Comparison of ENCODE assay signal across 28 mouse cellular contexts in the genomic region with DNA sequence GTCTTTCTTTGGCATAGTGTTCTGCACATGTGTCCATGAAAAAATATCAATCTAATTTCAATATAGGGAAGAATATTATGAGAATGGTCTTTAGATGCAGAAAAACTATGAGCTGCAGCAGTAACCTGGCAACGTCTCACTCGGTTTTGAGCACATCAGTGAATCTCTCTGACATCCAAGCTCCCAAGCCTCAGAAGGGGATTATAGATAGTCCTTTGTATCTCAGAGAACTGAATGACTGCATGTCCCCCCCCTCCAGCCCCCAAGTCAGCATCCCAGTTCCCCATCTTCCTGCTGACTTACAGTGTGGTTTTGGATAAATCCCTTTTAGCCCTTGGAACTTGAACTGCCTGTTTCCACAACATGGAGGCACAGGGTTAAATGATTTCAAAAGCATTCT. TPM values are rescaled to one million over a fixed set of nuclear protein-coding genes. Genes with fewer than 3 reads are reported as not detected.
A peak's percentile ranks its signal among the peaks of the same experiment; 100 is the strongest.
DNase-seq lines count a peak whose midpoint lies in the region; ATAC-seq and TF ChIP-seq lines count a peak whose summit lies in the region.
"Had no signal": no experiment of that assay in that cellular context is flagged by ENCODE, and none has a peak within 500 bp of the region (broad histone marks: within the 10 kb centered on the region; RNA-seq: fewer than 3 reads in every experiment).

No protein-coding gene starts in this region.

- H3K27me3 ChIP-seq in forebrain, embryonic 16.5 days (replicated peaks; ENCODE audit: control insufficient read depth, insufficient read depth, low read length) = no peaks in the 10 kb centered on the region
- no peaks in the 10 kb centered on the region for H3K27me3 ChIP-seq in forebrain, embryonic 13.5 days
- no peaks in the 10 kb centered on the region for H3K27me3 ChIP-seq in hindbrain, embryonic 13.5 days
- H3K27me3 ChIP-seq in midbrain, embryonic 14.5 days (ENCODE audit: control insufficient read depth, insufficient read depth, low read length) = no peaks in the 10 kb centered on the region
- H3K27me3 ChIP-seq: heart, embryonic 12.5 days; limb, embryonic 13.5 days; lung, embryonic 15.5 days; Patski had no signal

- no peak for TF ChIP-seq CTCF in layer of hippocampus, adult 2 months (conservative IDR thresholded peaks at IDR 0.05)

- 35% methylated on average over 2 of the region's 2 CpGs for WGBS in forebrain, embryonic 16.5 days
- WGBS in forebrain, embryonic 13.5 days = 27% methylated on average over 2 of the region's 2 CpGs
- WGBS in hindbrain, embryonic 13.5 days = 20% methylated on average over 2 of the region's 2 CpGs
- WGBS in midbrain, embryonic 14.5 days = 6% methylated on average over 2 of the region's 2 CpGs

- no peaks in the 10 kb centered on the region for H3K36me3 ChIP-seq in forebrain, embryonic 16.5 days (ENCODE audit: control insufficient read depth, insufficient read depth)
- no peaks in the 10 kb centered on the region for H3K36me3 ChIP-seq in forebrain, embryonic 13.5 days (ENCODE audit: poor library complexity, severe bottlenecking)
- no peaks in the 10 kb centered on the region for H3K36me3 ChIP-seq in hindbrain, embryonic 13.5 days
- H3K36me3 ChIP-seq in midbrain, embryonic 14.5 days (ENCODE audit: control insufficient read depth, insufficient read depth, low read length) = no peaks in the 10 kb centered on the region
- H3K36me3 ChIP-seq: heart, embryonic 12.5 days; limb, embryonic 13.5 days; lung, embryonic 15.5 days had no signal

- no peaks in the 10 kb centered on the region for H3K9me3 ChIP-seq in forebrain, embryonic 16.5 days (ENCODE audit: control insufficient read depth, low read length)
- no peaks in the 10 kb centered on the region for H3K9me3 ChIP-seq in forebrain, embryonic 13.5 days (replicated peaks)
- no peaks in the 10 kb centered on the region for H3K9me3 ChIP-seq in hindbrain, embryonic 13.5 days
- no peaks in the 10 kb centered on the region for H3K9me3 ChIP-seq in midbrain, embryonic 14.5 days (ENCODE audit: control insufficient read depth, low read length)
- H3K9me3 ChIP-seq: heart, embryonic 12.5 days; limb, embryonic 13.5 days; lung, embryonic 15.5 days had no signal

- no peak overlapping the region for H3K27ac ChIP-seq in forebrain, embryonic 16.5 days (ENCODE audit: low read length)
- no peak overlapping the region for H3K27ac ChIP-seq in forebrain, embryonic 13.5 days
- peak overlapping the region; percentile 37 for H3K27ac ChIP-seq in layer of hippocampus, adult 2 months
- H3K27ac ChIP-seq in hindbrain, embryonic 13.5 days = peak overlapping the region; percentile 49
- H3K27ac ChIP-seq in midbrain, embryonic 14.5 days (replicated peaks; ENCODE audit: low read depth, low read length) = peak overlapping the region; percentile 6; the same call in 1 of the 2 replicates
- H3K27ac ChIP-seq: left cerebral cortex, adult 2 months; limb, embryonic 13.5 days; lung, embryonic 15.5 days had no signal

- DNase-seq in layer of hippocampus, adult 2 months (ENCODE audit: low spot score in 2 of 2) = no peak
- no peak for DNase-seq in layer of hippocampus, postnatal 25 days (ENCODE audit: extremely low spot score in 1 of 2, low spot score in 1 of 2)
- DNase-seq in midbrain, embryonic 14.5 days = peak; percentile 41
- DNase-seq in urinary bladder, adult 18-20 months (ENCODE audit: low spot score in 2 of 2) = no peak
- DNase-seq in spleen, postnatal 36 days (ENCODE audit: low spot score in 2 of 2) = no peak
- DNase-seq: adrenal gland, postnatal 10 days; cerebellum, adult 11-12 months; cerebellum, postnatal 10 days; gastrocnemius, postnatal 25 days; heart, adult 18-20 months; heart, postnatal 4 days; kidney, adult 11 months; kidney, postnatal 14 days; retina, postnatal 1 day; right cerebral cortex, postnatal 25 days; thymus, postnatal 14 days had no signal

- H3K4me2 ChIP-seq in forebrain, embryonic 16.5 days (ENCODE audit: low read length) = no peak overlapping the region
- H3K4me2 ChIP-seq in forebrain, embryonic 13.5 days = no peak overlapping the region
- H3K4me2 ChIP-seq in hindbrain, embryonic 13.5 days = no peak overlapping the region
- H3K4me2 ChIP-seq in midbrain, embryonic 14.5 days (ENCODE audit: low read length) = no peak overlapping the region
- H3K4me2 ChIP-seq: heart, embryonic 12.5 days; limb, embryonic 13.5 days; liver, embryonic 11.5 days; lung, embryonic 15.5 days had no signal

- H3K4me1 ChIP-seq in forebrain, embryonic 16.5 days (replicated peaks; ENCODE audit: control insufficient read depth, insufficient read depth, low read length) = peaks cover 15% of the 10 kb centered on the region
- H3K4me1 ChIP-seq in forebrain, embryonic 13.5 days = peaks cover 8% of the 10 kb centered on the region
- peaks cover 35% of the 10 kb centered on the region for H3K4me1 ChIP-seq in hindbrain, embryonic 13.5 days (replicated peaks)
- peaks cover 33% of the 10 kb centered on the region for H3K4me1 ChIP-seq in midbrain, embryonic 14.5 days (ENCODE audit: control insufficient read depth, insufficient read depth, low read length)
- H3K4me1 ChIP-seq: heart, embryonic 12.5 days; lung, embryonic 15.5 days had no signal

- H3K4me3 ChIP-seq in forebrain, embryonic 16.5 days (replicated peaks; ENCODE audit: low read length) = no peak overlapping the region
- no peak overlapping the region for H3K4me3 ChIP-seq in forebrain, embryonic 13.5 days
- H3K4me3 ChIP-seq in layer of hippocampus, adult 2 months = no peak overlapping the region
- no peak overlapping the region for H3K4me3 ChIP-seq in hindbrain, embryonic 13.5 days
- no peak overlapping the region for H3K4me3 ChIP-seq in midbrain, embryonic 14.5 days (replicated peaks; ENCODE audit: low read depth, low read length)
- H3K4me3 ChIP-seq: heart, embryonic 12.5 days; left cerebral cortex, adult 2 months; limb, embryonic 13.5 days; lung, embryonic 15.5 days had no signal

- ATAC-seq in forebrain, embryonic 16.5 days = 0 out of 2 replicates have a peak, but pooled peaks have one; percentile 27
- no peak for ATAC-seq in forebrain, embryonic 13.5 days
- no peak for ATAC-seq in hindbrain, embryonic 13.5 days (ENCODE audit: low FRiP score)
- ATAC-seq in midbrain, embryonic 14.5 days (ENCODE audit: low FRiP score, low TSS enrichment) = no peak
- ATAC-seq: inflammation-experienced regulatory T-cells, adult 6 months; Patski had no signal

- H3K9ac ChIP-seq in forebrain, embryonic 16.5 days (replicated peaks; ENCODE audit: low read depth, low read length) = no peak overlapping the region
- H3K9ac ChIP-seq in forebrain, embryonic 13.5 days = no peak overlapping the region
- no peak overlapping the region for H3K9ac ChIP-seq in hindbrain, embryonic 13.5 days
- no peak overlapping the region for H3K9ac ChIP-seq in midbrain, embryonic 14.5 days (replicated peaks; ENCODE audit: low read length)
- H3K9ac ChIP-seq: heart, embryonic 12.5 days; limb, embryonic 13.5 days; lung, embryonic 15.5 days had no signal

RNA-seq across cellular contexts. Expression of gene Chl1, which starts 56.9 kb away (rescaled TPM):
- polyA plus RNA-seq in forebrain, embryonic 16.5 days (2015; fragmentation: Nextera tagmentation; extraction: Ambion mirVana) = 121 and 127 TPM in 2 replicates
- 41.2 and 42.4 TPM in 2 replicates for polyA plus RNA-seq in forebrain, embryonic 13.5 days (2015; fragmentation: Nextera tagmentation; extraction: Ambion mirVana)
- 100 to 1,000 TPM; 165 to 170 TPM for total RNA-seq in layer of hippocampus, adult 2 months (2021)
- 100 to 1,000 TPM; 162 to 167 TPM for total RNA-seq in layer of hippocampus, postnatal 25 days (2021)
- polyA plus RNA-seq in hindbrain, embryonic 13.5 days (2015; fragmentation: Nextera tagmentation; extraction: Ambion mirVana) = 108 and 117 TPM in 2 replicates
- polyA plus RNA-seq in midbrain, embryonic 14.5 days (2014; fragmentation: Nextera tagmentation; extraction: Ambion mirVana) = 146 and 152 TPM in 2 replicates
- total RNA-seq: MEL had no signal
- polyA plus RNA-seq: heart, embryonic 12.5 days; heart, postnatal 0 days; Patski had no signal

Comparison
In these comparisons a context has a peak if more than half of its experiments do, and no peak if none do; other contexts are left out.
1. H3K27ac ChIP-seq: peak in layer of hippocampus, adult 2 months (single experiment), hindbrain, embryonic 13.5 days (single experiment) and midbrain, embryonic 14.5 days (single experiment); none in forebrain, embryonic 16.5 days (single experiment) and forebrain, embryonic 13.5 days (single experiment).